Mouse (Mus musculus) right cerebral cortex, postnatal 25 days (tissue): ENCODE data around the gene Uts2.
A peak's percentile ranks its signal among the peaks of the same experiment; 100 is the strongest.

Source experiments
- DNase-seq: peaks from one replicate; pipeline ENCODE4 v3.0.0; 2022

The Uts2 gene

GRCm38 (mm10) chr4:150996797-150997196, at the start of gene Uts2:
TSS of gene Uts2 (plus strand) at chr4:150997097.
- DNase-seq: no peak

GRCm38 (mm10) chr4:150950972-150951371, 45.9 kb upstream of the Uts2 start:
- DNase-seq: no peak

GRCm38 (mm10) chr4:150956369-150957105, 40.4 kb upstream of the Uts2 start:
- DNase-seq: no peak

- no peak for DNase-seq
Measured at GRCm38 (mm10) chr4:150957106-150957458, 39.8 kb upstream of the Uts2 start.

GRCm38 (mm10) chr4:150958536-150958935, 38.4 kb upstream of the Uts2 start:
- no peak for DNase-seq

GRCm38 (mm10) chr4:150962231-150962630, 34.7 kb upstream of the Uts2 start:
- no peak for DNase-seq

- DNase-seq: no peak
Measured at GRCm38 (mm10) chr4:150963711-150964110, 33.2 kb upstream of the Uts2 start.

GRCm38 (mm10) chr4:150964635-150965554, 32.0 kb upstream of the Uts2 start:
- DNase-seq: peak; percentile 65

GRCm38 (mm10) chr4:150965555-150965951, 31.3 kb upstream of the Uts2 start:
- no peak for DNase-seq

GRCm38 (mm10) chr4:150966556-150966955, 30.3 kb upstream of the Uts2 start:
- peak; percentile 27 for DNase-seq

GRCm38 (mm10) chr4:150968956-150969355, 27.9 kb upstream of the Uts2 start:
- DNase-seq: no peak

- no peak for DNase-seq
Measured at GRCm38 (mm10) chr4:150973264-150973663, 23.6 kb upstream of the Uts2 start.

- DNase-seq: no peak
Measured at GRCm38 (mm10) chr4:150975145-150975544, 21.8 kb upstream of the Uts2 start.

GRCm38 (mm10) chr4:150978156-150978910, 18.6 kb upstream of the Uts2 start:
- DNase-seq: no peak

GRCm38 (mm10) chr4:150979455-150979854, 17.4 kb upstream of the Uts2 start:
- no peak for DNase-seq

- no peak for DNase-seq
Measured at GRCm38 (mm10) chr4:150980153-150980552, 16.7 kb upstream of the Uts2 start.

- no peak for DNase-seq
Measured at GRCm38 (mm10) chr4:150990148-150990547, 6.7 kb upstream of the Uts2 start.

- no peak for DNase-seq
Measured at GRCm38 (mm10) chr4:150998626-150999025, 1.7 kb downstream of the Uts2 start.

GRCm38 (mm10) chr4:151001397-151001796, 4.5 kb downstream of the Uts2 start:
- DNase-seq: no peak

GRCm38 (mm10) chr4:151005656-151006318, 8.9 kb downstream of the Uts2 start:
- DNase-seq: no peak

- DNase-seq: no peak
Measured at GRCm38 (mm10) chr4:151006945-151007344, 10.0 kb downstream of the Uts2 start.

GRCm38 (mm10) chr4:151010316-151010715, 13.4 kb downstream of the Uts2 start:
- DNase-seq: no peak

GRCm38 (mm10) chr4:151015946-151016345, 19.0 kb downstream of the Uts2 start:
- DNase-seq: no peak
